ENCODE assay signal across 1 mouse cellular context in the genomic region with DNA sequence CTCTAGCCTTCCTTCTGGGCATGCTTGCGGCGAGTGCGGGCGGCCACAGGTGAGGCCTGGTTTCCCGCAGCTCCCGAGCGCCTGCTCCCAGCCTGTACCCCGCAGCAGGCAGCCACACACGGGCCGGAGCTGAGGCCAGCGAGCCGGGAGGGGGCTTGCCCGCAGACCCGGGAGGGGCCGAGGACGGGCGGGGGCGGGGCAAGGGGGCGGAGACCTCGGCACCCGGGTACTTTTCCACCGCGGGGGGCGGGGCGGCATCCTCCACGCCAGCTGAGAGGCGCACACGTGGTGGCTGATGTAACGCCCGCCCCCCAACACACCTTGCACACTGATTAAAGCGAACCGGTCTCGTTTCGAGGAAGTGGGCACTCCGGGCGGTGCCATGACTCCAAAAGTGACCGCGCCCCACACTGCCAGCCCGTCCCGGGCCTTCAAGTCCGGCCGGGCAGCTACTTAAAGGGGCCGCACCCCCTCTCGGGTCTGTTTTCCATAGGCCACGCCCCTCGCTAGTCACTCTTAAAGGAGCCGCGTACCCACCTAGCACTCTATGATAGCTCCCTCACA.
A peak's percentile ranks its signal among the peaks of the same experiment; 100 is the strongest.
TF ChIP-seq lines count a peak whose summit lies in the region.

No protein-coding gene starts in this region.

TF ChIP-seq in MEL, 35 proteins besides CTCF, POLR2A, EP300 and RAD21 (continued from another document):
- TF ChIP-seq NELFE (IDR thresholded peaks at IDR 0.05; ENCODE audit: low read depth, low read length), result 0 out of 2 replicates have a peak, but pooled peaks have one; percentile 11
- TF ChIP-seq ZKSCAN1 (IDR thresholded peaks at IDR 0.05; ENCODE audit: low read depth, low read length), result no peak
- TF ChIP-seq SIN3A (IDR thresholded peaks at IDR 0.05; ENCODE audit: low read length), result peak; percentile 88
- TF ChIP-seq MYC (IDR thresholded peaks at IDR 0.05; ENCODE audit: low read depth, low read length), result peak; percentile 85
- no peak for TF ChIP-seq TBP (IDR thresholded peaks at IDR 0.05; ENCODE audit: low read depth, low read length)
